Mouse (Mus musculus) lung, embryonic 15.5 days (tissue): Measurements from ENCODE around the gene Pou6f2. TPM values are rescaled to one million over a fixed set of nuclear protein-coding genes. Genes with fewer than 3 reads are reported as not detected.

Experiments used
- ATAC-seq: fragments of 200-750 bp; cut with Nextera tagmentation; 2 replicates; pipeline ENCODE4 v1.8.0; 2017; ENCODE audit warnings: moderate number of reproducible peaks, borderline replicate concordance; ENCODE audit not compliant: low FRiP score, low TSS enrichment; ENCODE audit errors: extremely low read depth
- H3K27ac ChIP-seq: fragments of 300-500 bp; sonication (generic); 2 replicates; pipeline ENCODE4 v1.5.1; 2015; ENCODE audit warnings: moderate library complexity, mild to moderate bottlenecking, inconsistent platforms
- H3K27me3 ChIP-seq: fragments of 300-500 bp; sonication (generic); 2 replicates; pipeline ENCODE4 v1.6.1; 2015; ENCODE audit warnings: inconsistent platforms
- H3K36me3 ChIP-seq: fragments of 300-500 bp; sonication (generic); 2 replicates; pipeline ENCODE4 v1.6.1; 2015; ENCODE audit warnings: inconsistent platforms
- H3K4me1 ChIP-seq: fragments of 300-500 bp; sonication (generic); 2 replicates; pipeline ENCODE4 v1.6.1; 2015; ENCODE audit warnings: inconsistent platforms
- H3K4me2 ChIP-seq: fragments of 300-500 bp; sonication (generic); 2 replicates; pipeline ENCODE4 v1.6.1; 2015; ENCODE audit warnings: inconsistent platforms, mild to moderate bottlenecking, moderate library complexity
- H3K4me3 ChIP-seq: fragments of 300-500 bp; sonication (generic); 2 replicates; pipeline ENCODE4 v1.5.1; 2015; ENCODE audit warnings: mild to moderate bottlenecking, inconsistent platforms
- H3K9ac ChIP-seq: fragments of 300-500 bp; sonication (generic); 2 replicates; pipeline ENCODE4 v1.6.1; 2015; ENCODE audit warnings: inconsistent platforms
- H3K9me3 ChIP-seq: fragments of 300-500 bp; sonication (generic); 2 replicates; pipeline ENCODE4 v1.6.1; 2016; ENCODE audit warnings: inconsistent platforms
- WGBS: fragments of 180-500 bp; shearing (Covaris S2); methylation state at CpG from one replicate; pipeline ENCODE4 v1.1.7; 2015; 5-methylcytosine and 5-hydroxymethylcytosine counted together
- polyA plus RNA-seq: library from polyadenylated mRNA; unstranded; fragments of >200 nt; fragmentation: Nextera tagmentation; extraction: Ambion mirVana; gene quantifications from 2 replicates; pipeline ENCODE4 v1.2.1, GENCODE M21; 2015

Pou6f2 gene
- polyA plus RNA-seq, result 0.16 TPM in 2 replicates

DNA sequence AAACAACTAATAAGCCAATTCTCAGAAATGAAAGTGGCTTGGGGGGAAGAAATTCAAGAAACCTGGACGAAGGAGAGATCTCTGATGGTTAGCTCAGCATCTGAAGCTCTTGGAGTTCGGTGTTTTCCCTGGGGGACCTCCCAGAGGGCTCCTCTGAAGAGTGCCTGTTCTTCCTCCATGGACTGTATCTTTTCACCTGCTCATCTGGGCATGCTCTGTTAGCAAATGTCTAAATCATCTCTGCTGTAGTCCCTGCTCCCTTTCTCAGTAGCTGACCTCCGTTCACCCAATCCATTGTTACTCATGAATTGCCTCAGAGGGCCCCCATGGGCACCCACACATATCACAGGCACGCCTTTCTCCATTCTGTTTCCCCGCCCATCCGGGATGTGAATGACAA is at the start of gene Pou6f2:
TSS of gene Pou6f2 (minus strand) at position 101 of the 400 bp plus-strand sequence.
- no peaks in the 10 kb centered on the region for H3K27me3 ChIP-seq
- no peak within 1 kb of the TSS for H3K4me3 ChIP-seq
- no peak within 1 kb of the TSS for H3K27ac ChIP-seq
- H3K4me1 ChIP-seq, result no peaks in the 10 kb centered on the region
- no peaks in the 10 kb centered on the region for H3K36me3 ChIP-seq
- no peak for ATAC-seq
- H3K9ac ChIP-seq, result no peak within 1 kb of the TSS
- WGBS, result 74% methylated on average over 6 of the region's 6 CpGs
- no peaks in the 10 kb centered on the region for H3K9me3 ChIP-seq
- H3K4me2 ChIP-seq, result no peak within 1 kb of the TSS

- no peak for ATAC-seq
- no peak overlapping the region for H3K9ac ChIP-seq
Observed at GRCm38 (mm10) chr13:18439858-18440257, 42.4 kb upstream of the Pou6f2 start.

GRCm38 (mm10) chr13:18387673-18388072 is 9.8 kb downstream of the Pou6f2 start:
- no peaks in the 10 kb centered on the region for H3K4me1 ChIP-seq
- H3K4me3 ChIP-seq, result no peak overlapping the region
- 81% methylated on average over 4 of the region's 4 CpGs for WGBS
- no peaks in the 10 kb centered on the region for H3K27me3 ChIP-seq
- H3K4me2 ChIP-seq, result no peak overlapping the region
- no peaks in the 10 kb centered on the region for H3K36me3 ChIP-seq
- no peak for ATAC-seq
- no peak overlapping the region for H3K27ac ChIP-seq
- no peak overlapping the region for H3K9ac ChIP-seq
- H3K9me3 ChIP-seq, result no peaks in the 10 kb centered on the region

More at GRCm38 (mm10) chr13:18439858-18440257, 42.4 kb upstream of the Pou6f2 start:
- Histone ChIP-seq H3K9me3 (no peaks in the 10 kb centered on the region), H3K27me3 (no peaks in the 10 kb centered on the region), H3K4me1 (no peaks in the 10 kb centered on the region), H3K4me3 (no peak overlapping the region), H3K4me2 (no peak overlapping the region), H3K36me3 (no peaks in the 10 kb centered on the region), H3K27ac (no peak overlapping the region)
- WGBS, result 62% methylated on average over 3 of the region's 3 CpGs

DNA sequence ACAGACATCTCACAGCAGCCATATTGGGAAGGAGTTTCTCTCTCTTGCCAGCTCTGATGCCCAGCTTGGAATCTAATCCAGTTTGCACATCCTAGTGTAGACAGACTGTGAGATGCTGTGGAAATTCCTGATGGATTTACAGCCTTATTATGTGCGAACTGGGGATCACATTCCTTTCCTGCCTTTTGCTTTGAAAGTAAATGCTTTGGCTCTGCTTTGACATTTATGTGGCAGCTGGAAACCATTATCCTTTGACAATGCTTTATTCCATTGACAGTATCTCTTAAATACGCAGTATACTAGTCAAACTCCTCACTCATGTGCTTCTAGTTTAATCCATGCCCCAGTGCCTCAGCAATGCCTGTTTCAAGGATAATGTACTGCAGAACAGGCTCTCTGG is 34.1 kb downstream of the Pou6f2 start:
- Histone ChIP-seq H3K27me3 (no peaks in the 10 kb centered on the region), H3K9ac (no peak overlapping the region), H3K4me1 (no peaks in the 10 kb centered on the region), H3K4me3 (no peak overlapping the region), H3K4me2 (no peak overlapping the region), H3K9me3 (no peaks in the 10 kb centered on the region), H3K36me3 (no peaks in the 10 kb centered on the region), H3K27ac (no peak overlapping the region)
- WGBS, result 32% methylated on average over 2 of the region's 2 CpGs
- ATAC-seq, result no peak

DNA sequence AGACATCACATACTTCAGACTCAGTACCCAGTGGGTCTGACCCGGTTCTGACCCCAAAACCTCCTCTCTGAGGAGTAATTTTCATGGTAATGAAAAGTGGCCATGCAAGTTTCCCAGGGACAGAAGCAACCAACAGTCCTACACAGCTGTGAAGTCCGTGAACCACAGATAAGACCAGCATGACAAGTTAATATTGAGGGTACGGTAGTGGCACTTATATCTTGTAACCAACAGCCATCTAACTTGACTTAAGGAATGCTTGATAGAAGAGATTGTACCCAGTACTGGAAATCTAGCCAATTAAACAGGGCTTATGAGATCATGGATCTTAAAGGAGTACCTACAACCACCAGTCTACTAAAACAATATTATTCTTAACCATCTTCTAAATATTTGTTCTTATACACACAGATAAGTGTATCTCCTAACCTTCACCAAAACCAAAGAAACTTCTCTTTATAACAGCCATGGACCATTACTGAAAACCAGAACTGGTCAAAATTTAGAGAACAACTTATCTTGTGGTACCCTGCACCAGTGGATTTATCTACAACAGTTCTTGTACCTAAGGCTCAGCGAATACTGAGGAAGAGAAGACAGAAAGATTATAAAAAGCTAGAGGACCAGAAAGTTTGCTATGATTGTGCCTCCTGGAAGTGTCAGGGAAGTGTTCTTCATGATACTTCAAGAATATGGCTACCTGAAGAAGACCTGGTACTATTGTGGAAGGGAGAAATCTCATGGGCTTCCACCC is 52.7 kb downstream of the Pou6f2 start:
- Histone ChIP-seq H3K4me2 (no peak overlapping the region), H3K4me1 (no peaks in the 10 kb centered on the region), H3K27ac (no peak overlapping the region), H3K36me3 (no peaks in the 10 kb centered on the region), H3K27me3 (no peaks in the 10 kb centered on the region), H3K4me3 (no peak overlapping the region), H3K9ac (no peak overlapping the region), H3K9me3 (no peaks in the 10 kb centered on the region)
- WGBS, result 54% methylated on average over 4 of the region's 4 CpGs
- no peak for ATAC-seq

DNA sequence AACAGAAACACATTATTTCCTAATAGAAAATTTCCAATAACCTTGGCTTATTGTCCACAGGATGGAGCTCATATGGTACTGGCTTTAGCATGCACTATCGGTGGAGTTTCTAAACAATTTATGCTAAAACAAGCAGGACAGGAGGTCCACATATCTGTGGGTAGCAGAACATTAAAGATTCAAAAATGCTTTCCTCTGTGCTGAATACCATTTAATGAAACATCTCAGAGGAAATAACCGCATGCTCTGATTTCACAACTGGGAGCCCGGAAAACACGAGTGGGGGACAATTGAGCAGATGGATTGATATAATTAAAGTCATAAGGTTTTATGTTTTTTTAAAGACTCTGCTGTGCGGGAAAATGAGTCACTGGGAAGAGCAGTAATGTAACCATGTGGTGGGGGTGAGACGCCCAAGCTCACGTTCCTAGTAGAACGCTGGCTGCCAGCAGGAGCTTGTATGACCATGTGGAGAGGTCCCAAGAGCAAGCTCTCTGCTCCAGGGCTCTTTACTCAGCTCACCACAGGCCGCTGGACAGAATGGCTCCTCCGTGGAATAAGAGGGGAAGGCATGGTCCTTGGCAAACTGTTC is 58.5 kb downstream of the Pou6f2 start:
- no peaks in the 10 kb centered on the region for H3K4me1 ChIP-seq
- no peak overlapping the region for H3K9ac ChIP-seq
- no peak overlapping the region for H3K4me3 ChIP-seq
- H3K4me2 ChIP-seq, result no peak overlapping the region
- no peak overlapping the region for H3K27ac ChIP-seq
- no peak for ATAC-seq
- no peaks in the 10 kb centered on the region for H3K27me3 ChIP-seq
- H3K36me3 ChIP-seq, result no peaks in the 10 kb centered on the region
- H3K9me3 ChIP-seq, result no peaks in the 10 kb centered on the region
- WGBS, result 77% methylated on average over 10 of the region's 10 CpGs

- Histone ChIP-seq H3K4me1 (no peaks in the 10 kb centered on the region), H3K36me3 (no peaks in the 10 kb centered on the region), H3K4me3 (no peak overlapping the region), H3K9me3 (no peaks in the 10 kb centered on the region), H3K27ac (no peak overlapping the region), H3K4me2 (no peak overlapping the region), H3K9ac (no peak overlapping the region), H3K27me3 (no peaks in the 10 kb centered on the region)
- 74% methylated on average over 2 of the region's 2 CpGs for WGBS
- no peak for ATAC-seq
Observed at GRCm38 (mm10) chr13:18338022-18338421, 59.5 kb downstream of the Pou6f2 start.

DNA sequence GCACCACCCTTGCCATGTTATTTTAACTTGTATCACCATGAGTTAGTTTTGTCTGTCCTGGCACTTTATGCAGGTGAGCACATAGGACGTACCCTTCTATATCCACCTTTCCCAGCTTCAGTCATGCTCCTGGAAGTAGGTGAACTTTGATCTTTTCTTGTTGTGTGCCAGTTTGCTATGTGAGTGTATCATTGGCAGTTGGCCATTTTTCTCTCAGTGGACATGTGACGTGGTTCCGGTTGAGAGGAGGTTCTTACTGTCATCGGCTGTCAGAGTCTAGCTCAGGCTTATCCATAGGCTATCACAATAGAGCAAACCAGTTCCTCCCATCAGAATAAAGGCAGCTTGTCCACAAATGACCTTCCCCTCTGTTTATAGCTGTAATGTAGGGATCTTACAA is 63.5 kb downstream of the Pou6f2 start:
- Histone ChIP-seq H3K9ac (no peak overlapping the region), H3K4me2 (no peak overlapping the region), H3K9me3 (no peaks in the 10 kb centered on the region), H3K36me3 (no peaks in the 10 kb centered on the region), H3K27ac (no peak overlapping the region), H3K4me3 (no peak overlapping the region), H3K4me1 (no peaks in the 10 kb centered on the region), H3K27me3 (no peaks in the 10 kb centered on the region)
- no peak for ATAC-seq
- WGBS, result 81% methylated on average over 4 of the region's 4 CpGs

- ATAC-seq, result no peak
- H3K4me1 ChIP-seq, result no peaks in the 10 kb centered on the region
- no peak overlapping the region for H3K4me2 ChIP-seq
- 20% methylated on average over 1 of the region's 1 CpGs for WGBS
- no peak overlapping the region for H3K4me3 ChIP-seq
- no peaks in the 10 kb centered on the region for H3K27me3 ChIP-seq
- H3K9me3 ChIP-seq, result no peaks in the 10 kb centered on the region
- H3K36me3 ChIP-seq, result no peaks in the 10 kb centered on the region
- no peak overlapping the region for H3K9ac ChIP-seq
- no peak overlapping the region for H3K27ac ChIP-seq
Observed at GRCm38 (mm10) chr13:18332596-18332995, 64.9 kb downstream of the Pou6f2 start.

- H3K27me3 ChIP-seq, result no peaks in the 10 kb centered on the region
- no peak overlapping the region for H3K27ac ChIP-seq
- no peak overlapping the region for H3K4me2 ChIP-seq
- H3K9ac ChIP-seq, result no peak overlapping the region
- H3K9me3 ChIP-seq, result no peaks in the 10 kb centered on the region
- no peak for ATAC-seq
- 54% methylated on average over 6 of the region's 6 CpGs for WGBS
- no peak overlapping the region for H3K4me3 ChIP-seq
- no peaks in the 10 kb centered on the region for H3K36me3 ChIP-seq
- no peaks in the 10 kb centered on the region for H3K4me1 ChIP-seq
Observed at GRCm38 (mm10) chr13:18323980-18324678, 73.4 kb downstream of the Pou6f2 start.

DNA sequence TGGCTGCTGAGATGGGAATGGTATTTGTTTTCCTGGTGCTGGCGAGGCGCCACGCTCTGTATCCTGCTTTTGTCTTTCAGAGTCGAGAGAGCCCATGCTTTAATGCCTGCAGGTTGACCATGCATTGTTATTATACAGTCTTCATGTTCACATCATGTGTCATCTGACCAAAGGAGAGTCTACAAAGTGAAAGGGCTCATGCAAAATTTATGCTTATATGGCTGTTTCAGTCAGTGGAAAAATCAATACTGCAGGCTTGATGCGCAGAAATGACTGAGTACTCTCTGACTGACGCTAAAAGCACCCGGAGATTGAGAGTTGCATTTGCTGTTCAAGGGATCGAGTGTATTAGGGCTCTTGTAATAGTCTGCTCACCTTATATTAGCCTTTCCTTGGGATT is 74.1 kb downstream of the Pou6f2 start:
- Histone ChIP-seq H3K9me3 (no peaks in the 10 kb centered on the region), H3K36me3 (no peaks in the 10 kb centered on the region), H3K4me3 (no peak overlapping the region), H3K4me2 (no peak overlapping the region), H3K27me3 (no peaks in the 10 kb centered on the region), H3K9ac (no peak overlapping the region), H3K4me1 (no peaks in the 10 kb centered on the region), H3K27ac (no peak overlapping the region)
- no peak for ATAC-seq
- WGBS, result 74% methylated on average over 8 of the region's 8 CpGs

GRCm38 (mm10) chr13:18312613-18313012 is 84.9 kb downstream of the Pou6f2 start:
- ATAC-seq, result no peak
- H3K27ac ChIP-seq, result no peak overlapping the region
- H3K4me1 ChIP-seq, result no peaks in the 10 kb centered on the region
- no peaks in the 10 kb centered on the region for H3K36me3 ChIP-seq
- no peaks in the 10 kb centered on the region for H3K9me3 ChIP-seq
- H3K27me3 ChIP-seq, result no peaks in the 10 kb centered on the region
- no peak overlapping the region for H3K9ac ChIP-seq
- H3K4me3 ChIP-seq, result no peak overlapping the region
- 77% methylated on average over 8 of the region's 8 CpGs for WGBS
- H3K4me2 ChIP-seq, result no peak overlapping the region
